Mouse (Mus musculus) heart, postnatal 14 days (tissue): Measurements from ENCODE around the gene Inpp5e. TPM values are rescaled to one million over a fixed set of nuclear protein-coding genes. Genes with fewer than 3 reads are reported as not detected.

Experiments used
- DNase-seq, 2 experiments: peaks; one replicate each; pipeline ENCODE4 v3.0.0; 2021 to 2022
- intact Hi-C: fragments of 180-260 bp; cut with DNase I; formaldehyde crosslinking; loops from one replicate; pipeline ENCODE4 v1.15.1; 2025
- total RNA-seq, 2 experiments: library from RNA; stranded (reverse); gene quantifications; 2 replicates each; pipeline ENCODE4 v1.2.3; 2021

Gene Inpp5e
- total RNA-seq, 2 experiments from 2014 or later: 15.6 to 15.9 TPM

DNA sequence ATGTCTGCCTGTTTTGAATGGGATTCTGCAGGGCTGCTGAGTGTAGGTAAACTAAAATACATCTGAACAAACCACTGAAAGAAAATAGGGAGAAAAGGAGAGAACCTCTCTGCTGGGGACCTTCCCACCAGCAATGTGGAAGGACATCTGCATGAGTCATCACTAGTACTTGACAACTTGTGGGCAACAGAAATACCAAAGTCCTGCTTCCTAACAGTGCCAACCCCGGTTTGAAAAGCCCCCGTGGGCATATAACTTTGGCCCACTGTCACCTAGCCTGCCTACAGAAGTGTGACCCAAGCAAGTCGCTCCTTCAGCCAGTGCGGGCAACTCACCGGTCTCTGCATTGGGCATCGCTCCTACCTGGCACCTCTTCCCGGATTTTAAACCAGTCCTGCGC lies 36.6 kb downstream of the Inpp5e start:
- DNase-seq: no peak
- intact Hi-C loops: no loop called here

GRCm38 (mm10) chr2:26368572-26368971 lies 40.4 kb downstream of the Inpp5e start:
- DNase-seq: peak; percentile 57 to 74
- intact Hi-C loops: no loop called here

DNA sequence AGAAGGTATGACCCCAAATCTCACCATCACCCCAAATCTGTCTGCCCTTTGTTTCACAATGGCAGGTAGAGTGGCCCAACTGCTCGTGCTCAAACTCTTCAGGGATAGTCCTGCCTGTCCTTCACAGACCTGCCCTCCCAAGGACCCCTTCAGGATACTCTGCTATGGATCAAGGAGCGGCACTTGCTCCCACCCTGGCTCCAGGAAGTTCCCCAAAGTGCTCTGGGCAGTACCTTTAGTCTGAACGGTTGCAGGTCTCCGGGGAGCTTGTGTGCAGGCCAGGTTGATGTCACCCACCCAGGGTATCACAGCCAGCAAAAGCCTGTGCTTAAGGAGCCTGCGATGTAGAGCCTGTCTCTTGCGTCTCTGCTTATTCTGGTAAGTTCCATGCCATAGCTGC lies 41.1 kb downstream of the Inpp5e start:
- no peak for DNase-seq
- intact Hi-C loops: no loop called here

DNA sequence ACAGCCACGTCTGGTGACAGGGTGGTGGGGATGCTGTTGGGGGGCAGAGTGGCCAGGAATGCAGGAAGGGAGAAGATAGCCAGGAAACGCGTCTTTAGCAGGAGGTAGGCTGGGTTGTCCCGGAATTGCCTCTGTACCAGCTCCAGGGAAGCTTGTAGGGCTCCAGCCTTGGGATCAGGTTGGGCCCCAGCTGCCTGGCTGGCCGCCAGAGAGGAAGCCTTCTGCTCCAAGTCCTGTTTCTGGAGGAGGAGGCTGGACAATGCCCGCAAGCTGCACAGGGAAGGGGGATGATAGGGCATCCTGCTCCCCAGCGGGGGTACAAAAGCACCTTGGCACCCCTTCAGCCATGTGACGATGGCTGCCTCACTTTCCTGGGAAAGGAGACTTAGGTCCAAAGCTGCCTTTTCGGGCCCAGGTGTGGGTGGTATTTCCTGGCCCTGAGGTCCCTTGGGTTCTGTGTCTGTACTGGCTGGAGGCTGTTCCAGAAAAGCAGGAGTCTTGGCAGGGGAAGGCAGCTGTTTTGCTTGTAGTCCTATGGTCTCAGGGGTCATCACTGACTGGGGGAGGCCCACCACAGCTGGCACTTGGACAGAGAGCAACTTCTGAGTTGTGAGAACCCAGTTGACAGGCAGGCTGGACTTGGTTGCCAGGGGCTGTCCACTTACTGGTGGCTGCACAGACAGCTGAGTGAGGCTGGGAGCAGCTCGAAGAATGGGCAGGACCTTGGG lies 44.1 kb downstream of the Inpp5e start:
- intact Hi-C loops: no loop called here
- DNase-seq: peak; percentile 86 to 88

- DNase-seq: no peak
- intact Hi-C loops: no loop called here
Measured at GRCm38 (mm10) chr2:26363481-26363880, 45.5 kb downstream of the Inpp5e start.

DNA sequence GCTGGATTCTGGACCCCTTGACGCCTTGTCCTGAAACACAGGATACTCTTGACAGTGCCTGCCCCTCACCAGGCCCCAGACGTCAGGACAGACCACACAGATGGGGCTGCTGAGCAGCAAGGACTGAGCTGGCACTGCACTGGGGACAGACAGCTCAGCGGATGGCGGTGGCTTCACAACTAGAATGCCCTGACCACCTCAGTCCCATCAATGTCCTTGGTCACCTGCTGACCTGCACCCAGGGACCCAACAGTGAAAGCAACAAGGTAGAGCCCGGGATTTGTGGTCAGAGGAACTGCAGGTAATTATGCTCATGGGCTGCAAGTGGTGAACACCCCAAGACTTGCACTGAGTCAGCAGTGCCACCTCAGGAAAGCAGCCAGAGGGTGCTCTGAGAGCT lies 46.0 kb downstream of the Inpp5e start:
- no peak for DNase-seq
- intact Hi-C loops: no loop called here

DNA sequence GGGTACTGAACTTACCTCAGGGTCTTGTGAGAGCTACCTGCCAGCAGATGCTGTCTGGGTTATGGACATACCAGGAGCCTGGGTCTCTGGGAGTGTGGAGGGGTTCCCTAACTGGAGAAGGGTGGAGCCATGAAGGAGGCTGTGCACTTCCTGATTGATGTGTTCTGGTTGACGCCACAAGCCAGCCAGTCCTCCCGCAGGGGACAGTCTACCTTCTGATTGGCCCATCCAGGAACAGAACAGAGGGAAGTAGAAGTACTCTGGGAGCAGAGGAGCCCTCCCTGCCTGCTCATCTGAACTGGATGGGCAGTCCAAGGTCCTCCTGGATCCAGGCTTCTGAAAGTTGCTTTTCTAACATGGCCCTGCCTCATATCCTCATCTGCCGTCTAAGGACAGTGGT lies 48.2 kb downstream of the Inpp5e start, which contains the start of gene Card9:
Gene Card9 (minus strand): TSS at position 147 of the 400 bp plus-strand sequence.
- intact Hi-C loops: no loop called here
- no peak for DNase-seq

- intact Hi-C loops: no loop called here
- peak; percentile 54 to 56 for DNase-seq
Measured at GRCm38 (mm10) chr2:26359983-26360382, 49.0 kb downstream of the Inpp5e start.

- intact Hi-C loops: no loop called here
- no peak for DNase-seq
Measured at GRCm38 (mm10) chr2:26358667-26359320, 50.2 kb downstream of the Inpp5e start.

GRCm38 (mm10) chr2:26357484-26357883 lies 51.5 kb downstream of the Inpp5e start:
- DNase-seq: no peak
- intact Hi-C loops: no loop called here

- no peak for DNase-seq
- intact Hi-C loops: no loop called here
Measured at GRCm38 (mm10) chr2:26356678-26357077, 52.3 kb downstream of the Inpp5e start.

- intact Hi-C loops: no loop called here
- no peak for DNase-seq
Measured at GRCm38 (mm10) chr2:26356231-26356630, 52.8 kb downstream of the Inpp5e start.

DNA sequence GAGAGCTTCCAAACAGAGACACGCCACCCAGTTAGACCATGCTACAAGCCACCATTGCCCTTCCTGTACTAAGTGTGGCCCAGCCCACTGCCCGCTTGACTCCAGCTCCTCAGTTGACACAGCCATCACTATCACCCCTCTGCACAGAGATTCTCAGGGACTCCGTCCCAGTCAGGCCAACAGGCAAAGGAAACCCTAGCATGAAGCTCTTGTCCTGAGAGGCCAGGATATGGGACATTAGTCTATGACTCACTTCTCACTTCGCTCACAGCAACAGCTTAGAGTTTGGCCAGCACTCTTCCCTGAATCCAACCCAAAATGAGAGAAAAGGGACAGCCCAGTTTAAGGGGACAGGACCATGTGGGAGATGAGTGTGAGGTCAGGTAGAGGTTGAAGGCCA lies 54.6 kb downstream of the Inpp5e start:
- intact Hi-C loops: loop anchor here (5.0 kb wide), 2 partner anchors 37 to 53 kb away; partner anchors contain the start of genes Gpsm1 and Inpp5e
- DNase-seq: no peak

DNA sequence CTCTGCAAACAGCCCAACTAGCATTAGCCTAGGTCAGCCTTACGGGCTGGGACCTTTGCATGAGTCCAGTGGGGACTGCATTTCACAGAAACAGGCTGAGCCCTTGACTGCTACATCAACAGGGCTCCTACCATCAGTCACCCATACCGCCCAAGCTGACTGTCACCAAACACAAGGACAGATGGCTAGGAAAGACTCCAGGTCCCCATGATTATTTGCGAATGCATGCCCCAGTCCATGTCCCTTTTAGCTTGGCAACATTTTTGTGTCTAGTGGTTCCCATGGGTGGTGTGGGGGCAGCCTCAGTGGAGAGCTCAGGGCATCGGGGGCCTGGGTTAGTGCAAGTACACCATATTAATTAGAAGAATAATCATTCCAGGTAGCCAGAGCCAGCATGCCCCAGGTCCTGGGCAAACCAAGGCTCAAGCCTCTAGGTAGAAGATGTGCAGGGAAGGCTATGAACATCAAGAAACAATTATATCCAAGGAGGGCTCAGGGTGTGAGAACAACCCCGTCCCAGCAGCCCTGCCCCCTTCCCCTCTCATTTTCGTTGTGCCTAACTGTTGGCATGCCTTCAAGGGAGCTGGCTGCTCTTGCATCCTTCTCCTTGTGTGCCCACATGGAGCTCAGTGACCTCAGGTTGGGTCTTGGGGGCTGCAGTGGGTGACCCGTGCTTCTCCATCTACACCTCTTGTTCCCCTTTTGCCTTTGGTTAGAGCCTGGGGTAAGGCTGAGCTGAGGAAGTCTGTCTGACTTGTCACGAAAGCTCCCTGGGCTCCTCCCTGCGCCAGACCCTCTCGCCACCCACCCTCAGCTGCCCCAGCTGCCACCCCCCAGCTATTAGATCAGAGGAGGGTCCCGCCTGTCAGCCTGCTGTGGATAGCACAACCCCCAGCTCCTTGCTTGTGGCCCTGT lies 55.7 kb downstream of the Inpp5e start:
- DNase-seq: no peak
- intact Hi-C loops: loop anchor here (2.0 to 5.0 kb wide), 4 partner anchors 35 to 54 kb away; partner anchors contain the start of genes Entr1, Gpsm1, Inpp5e and Pmpca

- intact Hi-C loops: loop anchor here (1.0 to 5.0 kb wide), 5 partner anchors 27 to 55 kb away; partner anchors contain the start of genes Entr1, Gpsm1, Inpp5e and Pmpca
- peak in 1 of 2 experiments; percentile 40 for DNase-seq
Measured at GRCm38 (mm10) chr2:26352291-26352910, 56.6 kb downstream of the Inpp5e start.

- DNase-seq: peak; percentile 94 to 95
- intact Hi-C loops: loop anchor here (1.0 to 5.0 kb wide), 5 partner anchors 26 to 56 kb away; partner anchors contain the start of genes Entr1, Gpsm1, Inpp5e and Pmpca
Measured at GRCm38 (mm10) chr2:26351358-26352290, 57.4 kb downstream of the Inpp5e start, which contains the start of gene Dnlz. Dnlz (minus strand) TSS chr2:26352110.

- intact Hi-C loops: no loop called here
- DNase-seq: no peak
Measured at GRCm38 (mm10) chr2:26348241-26348640, 60.8 kb downstream of the Inpp5e start.
